Mouse (Mus musculus) heart, embryonic 15.5 days (tissue): Measurements from ENCODE around the gene Per2. TPM values are rescaled to one million over a fixed set of nuclear protein-coding genes. Genes with fewer than 3 reads are reported as not detected.

Source experiments
- ATAC-seq: fragments of 200-750 bp; cut with Nextera tagmentation; replicated peaks from 2 replicates; pipeline ENCODE4 v1.8.0; 2017; ENCODE audit warnings: low read depth, moderate TSS enrichment; ENCODE audit not compliant: insufficient number of reproducible peaks, insufficient read depth, low FRiP score
- H3K27ac ChIP-seq: fragments of 300-500 bp; sonication (generic); 2 replicates; pipeline ENCODE4 v1.5.1; 2015; ENCODE audit warnings: mild to moderate bottlenecking, inconsistent platforms
- H3K27me3 ChIP-seq: fragments of 300-500 bp; sonication (generic); 2 replicates; pipeline ENCODE4 v1.6.1; 2015; ENCODE audit warnings: inconsistent platforms
- H3K36me3 ChIP-seq: fragments of 300-500 bp; sonication (generic); 2 replicates; pipeline ENCODE4 v1.6.1; 2015; ENCODE audit warnings: mild to moderate bottlenecking, inconsistent platforms
- H3K4me1 ChIP-seq: fragments of 300-500 bp; sonication (generic); replicated peaks from 2 replicates; pipeline ENCODE4 v1.6.1; 2015; ENCODE audit warnings: inconsistent platforms
- H3K4me2 ChIP-seq: fragments of 300-500 bp; sonication (generic); 2 replicates; pipeline ENCODE4 v1.6.1; 2015; ENCODE audit warnings: inconsistent platforms, mild to moderate bottlenecking, moderate library complexity
- H3K4me3 ChIP-seq: fragments of 300-500 bp; sonication (generic); 2 replicates; pipeline ENCODE4 v1.5.1; 2015; ENCODE audit warnings: mild to moderate bottlenecking, inconsistent platforms
- H3K9ac ChIP-seq: fragments of 300-500 bp; sonication (generic); 2 replicates; pipeline ENCODE4 v1.6.1; 2015; ENCODE audit warnings: mild to moderate bottlenecking, inconsistent platforms
- H3K9me3 ChIP-seq: fragments of 300-500 bp; sonication (generic); replicated peaks from 2 replicates; pipeline ENCODE4 v1.6.1; 2016; ENCODE audit warnings: inconsistent platforms
- WGBS: fragments of 180-500 bp; shearing (Covaris S2); methylation state at CpG from one replicate; pipeline ENCODE4 v1.1.7; 2015; ENCODE audit warnings: mixed read lengths; 5-methylcytosine and 5-hydroxymethylcytosine counted together
- polyA plus RNA-seq: library from polyadenylated mRNA; unstranded; fragments of >200 nt; fragmentation: Nextera tagmentation; extraction: Ambion mirVana; gene quantifications from 2 replicates; pipeline ENCODE4 v1.2.1, GENCODE M21; 2015

The Per2 gene
- polyA plus RNA-seq, 1 experiment from 2014 or later: 4.5 TPM

- Histone ChIP-seq H3K9me3 (no peaks in the 10 kb centered on the region), H3K4me3 (no peak overlapping the region), H3K4me2 (no peak overlapping the region), H3K27ac (no peak overlapping the region), H3K36me3 (peaks cover 80% of the 10 kb centered on the region), H3K27me3 (no peaks in the 10 kb centered on the region), H3K9ac (no peak overlapping the region), H3K4me1 (peaks cover 19% of the 10 kb centered on the region)
- 83% methylated on average over 4 of the region's 4 CpGs for WGBS
- ATAC-seq: no peak
Observed at GRCm38 (mm10) chr1:91381091-91381471, 78.0 kb downstream of the Per2 start.

GRCm38 (mm10) chr1:91380453-91381090 lies 78.6 kb downstream of the Per2 start:
- Histone ChIP-seq H3K36me3 (peaks cover 84% of the 10 kb centered on the region), H3K9me3 (no peaks in the 10 kb centered on the region), H3K9ac (no peak overlapping the region), H3K4me1 (peaks cover 19% of the 10 kb centered on the region), H3K4me2 (no peak overlapping the region), H3K4me3 (no peak overlapping the region), H3K27me3 (no peaks in the 10 kb centered on the region), H3K27ac (no peak overlapping the region)
- 57% methylated on average over 7 of the region's 7 CpGs for WGBS
- no peak for ATAC-seq

- Histone ChIP-seq H3K4me2 (no peak overlapping the region), H3K36me3 (peaks cover 71% of the 10 kb centered on the region)
Observed at GRCm38 (mm10) chr1:91373414-91373835, 85.7 kb downstream of the Per2 start.

DNA sequence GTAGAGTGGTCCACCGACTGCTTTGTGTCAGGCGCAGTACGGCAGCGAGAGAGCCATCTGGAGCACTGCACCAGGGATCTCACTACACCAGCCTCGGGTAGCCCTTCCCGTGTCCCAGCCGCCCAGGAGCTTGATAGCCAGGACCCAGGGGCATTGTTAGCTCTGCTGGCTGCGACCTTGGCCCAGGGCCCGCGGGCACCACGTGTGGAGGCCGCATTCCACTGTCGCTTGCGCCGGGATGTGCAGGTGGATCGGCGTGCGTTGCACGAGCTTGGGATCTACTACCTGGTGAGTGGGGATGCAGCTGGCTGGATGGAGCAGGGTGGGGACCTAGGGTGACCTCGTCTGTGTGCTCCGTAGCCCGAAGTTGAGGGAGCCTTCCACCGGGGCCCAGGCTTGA lies 89.1 kb downstream of the Per2 start:
- no peak for ATAC-seq
- 82% methylated on average over 23 of the region's 23 CpGs for WGBS

More at GRCm38 (mm10) chr1:91373414-91373835, 85.7 kb downstream of the Per2 start:
- no peak overlapping the region for H3K9ac ChIP-seq
- no peaks in the 10 kb centered on the region for H3K27me3 ChIP-seq
- H3K27ac ChIP-seq: no peak overlapping the region
- peaks cover 5% of the 10 kb centered on the region for H3K4me1 ChIP-seq
- no peak for ATAC-seq
- H3K9me3 ChIP-seq: no peaks in the 10 kb centered on the region
- 84% methylated on average over 6 of the region's 6 CpGs for WGBS
- H3K4me3 ChIP-seq: no peak overlapping the region

DNA sequence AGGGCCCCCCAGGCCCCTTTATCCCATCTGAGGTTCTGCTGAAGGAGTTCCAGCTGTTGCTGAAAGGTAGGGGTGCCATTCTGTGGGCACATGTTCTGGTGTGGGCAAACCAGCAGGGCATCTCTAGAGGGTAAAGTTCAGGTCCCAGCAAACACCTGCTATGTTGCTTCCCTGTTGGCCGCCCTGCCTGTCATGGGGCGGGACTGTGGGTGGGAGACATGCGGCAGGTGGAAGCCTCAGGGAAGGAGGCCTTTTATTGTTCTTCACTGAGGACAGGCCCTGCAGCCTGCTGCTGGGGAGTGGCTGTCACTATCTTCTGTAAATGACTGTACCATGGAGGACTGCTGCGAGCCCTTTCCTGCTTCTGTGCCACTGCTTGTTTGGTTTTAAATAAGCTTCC lies 89.7 kb downstream of the Per2 start:
- no peak overlapping the region for H3K27ac ChIP-seq
- WGBS: 77% methylated on average over 4 of the region's 4 CpGs
- no peaks in the 10 kb centered on the region for H3K27me3 ChIP-seq
- no peak overlapping the region for H3K4me2 ChIP-seq
- H3K4me3 ChIP-seq: no peak overlapping the region
- no peak overlapping the region for H3K9ac ChIP-seq
- H3K9me3 ChIP-seq: no peaks in the 10 kb centered on the region
- H3K36me3 ChIP-seq: peaks cover 33% of the 10 kb centered on the region
- peaks cover 14% of the 10 kb centered on the region for H3K4me1 ChIP-seq
- ATAC-seq: no peak

More for the DNA sequence above, 89.1 kb downstream of the Per2 start:
- Histone ChIP-seq H3K27ac (no peak overlapping the region), H3K4me3 (no peak overlapping the region), H3K9me3 (no peaks in the 10 kb centered on the region), H3K9ac (no peak overlapping the region), H3K36me3 (peaks cover 38% of the 10 kb centered on the region), H3K4me1 (peaks cover 14% of the 10 kb centered on the region), H3K4me2 (no peak overlapping the region), H3K27me3 (no peaks in the 10 kb centered on the region)

- Histone ChIP-seq H3K27me3 (no peaks in the 10 kb centered on the region), H3K9ac (no peak overlapping the region), H3K27ac (no peak overlapping the region), H3K4me3 (no peak overlapping the region), H3K4me1 (peaks cover 14% of the 10 kb centered on the region), H3K36me3 (peaks cover 18% of the 10 kb centered on the region), H3K9me3 (peaks cover 4% of the 10 kb centered on the region; the same call in 1 of the 2 replicates), H3K4me2 (no peak overlapping the region)
- 93% methylated on average over 3 of the region's 3 CpGs for WGBS
- ATAC-seq: no peak
Observed at GRCm38 (mm10) chr1:91367295-91367694, 91.8 kb downstream of the Per2 start.

DNA sequence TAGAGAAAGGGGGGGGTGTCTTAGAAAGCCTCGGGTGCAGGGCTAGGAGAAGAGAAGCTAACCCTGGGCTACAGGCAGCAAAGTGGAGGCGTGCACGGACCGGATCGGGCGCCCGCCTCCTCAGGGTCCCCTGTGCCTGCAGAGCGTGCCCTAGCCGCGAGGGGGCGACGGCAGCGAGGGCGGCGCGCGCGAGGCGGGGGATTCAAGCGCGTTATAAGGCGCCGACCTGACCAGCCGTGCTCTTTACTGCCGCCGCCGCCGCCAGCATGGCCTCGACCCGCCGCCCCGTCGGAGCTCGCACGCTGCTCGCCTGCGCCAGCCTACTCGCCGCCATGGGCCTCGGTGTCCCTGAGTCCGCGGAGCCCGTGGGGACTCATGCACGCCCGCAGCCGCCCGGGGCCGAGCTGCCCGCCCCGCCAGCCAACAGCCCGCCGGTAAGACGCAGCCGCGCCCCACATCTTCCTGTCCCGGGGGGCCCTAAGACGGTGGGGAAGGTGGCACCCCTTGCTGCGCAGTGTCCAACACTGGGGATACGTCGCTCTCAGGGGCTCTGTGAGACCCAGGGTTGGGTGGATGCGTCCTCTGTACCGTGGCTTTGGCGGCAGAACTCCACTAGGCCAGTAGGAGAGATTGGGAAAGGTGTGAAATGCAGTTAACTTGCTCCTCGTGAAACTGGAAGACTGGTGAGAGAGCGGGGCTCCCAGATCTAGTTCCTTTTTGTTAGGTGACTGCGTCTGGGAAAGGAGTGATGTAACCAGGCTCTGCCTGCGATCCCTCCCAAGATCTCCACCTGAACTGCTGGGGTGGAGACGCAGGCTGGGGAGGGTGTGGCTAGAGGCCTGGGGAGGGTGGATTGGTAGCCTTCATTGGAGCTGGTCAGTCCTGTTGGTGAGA lies 92.7 kb downstream of the Per2 start, which contains the start of gene Erfe:
Gene Erfe (plus strand): TSS at position 216 of the 894 bp plus-strand sequence.
- Histone ChIP-seq H3K4me2 (peak within 1 kb of the TSS; percentile 97), H3K27ac (no peak within 1 kb of the TSS), H3K27me3 (no peaks in the 10 kb centered on the region), H3K9me3 (peaks cover 4% of the 10 kb centered on the region; the same call in 1 of the 2 replicates), H3K4me3 (peak within 1 kb of the TSS; percentile 54), H3K9ac (peak within 1 kb of the TSS; percentile 61), H3K36me3 (peaks cover 19% of the 10 kb centered on the region), H3K4me1 (peaks cover 14% of the 10 kb centered on the region)
- WGBS: 2% methylated on average over 68 of the region's 68 CpGs
- ATAC-seq: peak; percentile 24; the same call in 1 of the 2 replicates

Other genes with a start within 250 kb of the Per2 start
- gene Ube2f, start 209.0 kb downstream of the Per2 start, polyA plus RNA-seq: 60.4 and 65.0 TPM in 2 replicates
- gene Scly, start 161.0 kb downstream of the Per2 start, polyA plus RNA-seq: 11.5 and 15.6 TPM in 2 replicates
- 0.03 and 0.08 TPM in 2 replicates for gene Espnl, start 137.2 kb downstream of the Per2 start, polyA plus RNA-seq
- gene Klhl30, start 108.3 kb downstream of the Per2 start, polyA plus RNA-seq: 47.7 and 50.5 TPM in 2 replicates
- 0.78 and 1.5 TPM in 2 replicates for gene Erfe, start 92.9 kb downstream of the Per2 start, polyA plus RNA-seq
- gene Ilkap, start 60.5 kb downstream of the Per2 start, polyA plus RNA-seq: 96.7 and 110 TPM in 2 replicates
- gene Hes6, start 45.3 kb downstream of the Per2 start, polyA plus RNA-seq: 72.4 and 128 TPM in 2 replicates
- gene Traf3ip1, start 35.3 kb upstream of the Per2 start, polyA plus RNA-seq: 3.9 and 6.1 TPM in 2 replicates
- 5.0 and 6.5 TPM in 2 replicates for gene Asb1, start 81.2 kb upstream of the Per2 start, polyA plus RNA-seq